Mouse (Mus musculus): ENCODE data around the gene Igf1r. TPM values are rescaled to one million over a fixed set of nuclear protein-coding genes. Genes with fewer than 3 reads are reported as not detected.

The Igf1r gene
- polyA plus RNA-seq, 1 experiment from 2014 or later: 15.9 TPM

DNA sequence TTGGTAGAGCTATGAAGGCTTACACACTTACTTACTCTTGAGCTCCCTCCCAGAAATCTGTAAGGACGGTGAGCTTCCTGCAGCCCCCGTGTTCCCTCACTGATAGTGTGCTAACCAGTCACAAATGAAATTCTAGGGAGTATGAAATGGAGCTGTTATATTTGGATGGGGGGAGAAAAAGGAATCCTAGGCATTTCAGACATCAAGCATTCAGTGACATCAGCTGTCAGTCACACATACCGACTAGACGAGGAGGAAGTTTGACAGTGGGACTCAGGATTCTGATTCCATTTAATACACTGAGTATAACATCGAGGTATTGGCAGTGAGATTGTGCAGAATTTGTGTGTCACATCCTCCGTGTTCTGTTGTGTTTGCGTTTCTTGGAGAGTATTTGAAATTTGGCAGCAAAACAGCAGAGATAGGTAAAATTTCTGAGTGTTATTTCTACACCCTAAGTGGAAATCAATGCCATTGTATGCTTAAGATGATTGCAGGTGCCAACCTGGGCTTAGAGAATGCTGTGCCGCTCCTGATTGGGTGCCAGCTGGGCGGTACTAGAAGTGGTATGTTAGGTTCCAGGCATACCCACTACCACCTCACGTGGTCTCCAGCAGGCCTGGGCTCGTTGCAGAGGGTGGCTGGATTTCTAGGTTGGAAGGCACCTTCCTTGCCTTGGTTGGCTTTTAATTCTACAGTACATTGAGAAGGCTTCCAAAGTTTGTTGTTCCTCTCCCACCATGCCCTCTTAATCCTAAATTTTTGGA is 187.6 kb downstream of the Igf1r start:
- Histone ChIP-seq H3K27ac (ENCODE audit: low read length) (no peak overlapping the region), H3K9me3 (ENCODE audit: low read length) (no peaks in the 10 kb centered on the region)
- 56% methylated on average over 11 of the region's 11 CpGs for WGBS

DNA sequence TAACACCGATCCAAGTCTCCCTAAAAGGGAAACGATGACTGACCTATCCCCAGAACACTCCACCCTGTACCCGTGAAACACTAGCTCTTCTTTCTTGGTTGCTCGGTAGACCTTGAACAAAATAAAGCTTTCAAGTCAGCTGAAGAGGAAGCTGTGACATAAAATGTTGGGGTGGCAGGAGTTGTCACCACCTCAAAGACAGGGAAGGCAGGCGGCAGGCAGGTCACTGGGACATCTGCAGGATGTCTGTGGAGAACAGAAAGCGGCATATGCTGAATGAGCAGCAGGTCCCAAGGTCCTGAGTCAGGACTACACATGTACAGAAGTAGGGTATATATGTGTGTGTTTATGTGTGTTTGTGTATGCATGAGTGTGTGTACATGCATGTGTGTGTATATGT is 191.6 kb downstream of the Igf1r start:
- 62% methylated on average over 6 of the region's 6 CpGs for WGBS
- no peak for TF ChIP-seq CTCF (IDR thresholded peaks at IDR 0.05)
- no peak for TF ChIP-seq EP300 (IDR thresholded peaks at IDR 0.05)
- no peak overlapping the region for H3K4me2 ChIP-seq (replicated peaks; ENCODE audit: low read depth, low read length)
- no peak for ATAC-seq
- peaks cover 17% of the 10 kb centered on the region; the same call in 1 of the 2 replicates for H3K4me1 ChIP-seq (ENCODE audit: insufficient read depth, low read depth, low read length)
- no peak overlapping the region for H3K9ac ChIP-seq (replicated peaks; ENCODE audit: low read depth)
- H3K27me3 ChIP-seq (replicated peaks; ENCODE audit: insufficient read depth, low read length): no peaks in the 10 kb centered on the region
- no peak overlapping the region for H3K27ac ChIP-seq (ENCODE audit: low read length)
- no peaks in the 10 kb centered on the region for H3K9me3 ChIP-seq (ENCODE audit: low read length)
- no peak overlapping the region for H3K4me3 ChIP-seq (ENCODE audit: low read depth, low read length)
- no peaks in the 10 kb centered on the region for H3K36me3 ChIP-seq (ENCODE audit: insufficient read depth, low read length)
- no peak for DNase-seq (ENCODE audit: low spot score)

More for the DNA sequence above, 187.6 kb downstream of the Igf1r start:
- peaks cover 18% of the 10 kb centered on the region; the same call in 1 of the 2 replicates for H3K4me1 ChIP-seq (ENCODE audit: insufficient read depth, low read depth, low read length)
- H3K4me3 ChIP-seq (ENCODE audit: low read depth, low read length): no peak overlapping the region
- H3K9ac ChIP-seq (replicated peaks; ENCODE audit: low read depth): no peak overlapping the region
- no peaks in the 10 kb centered on the region for H3K27me3 ChIP-seq (replicated peaks; ENCODE audit: insufficient read depth, low read length)
- H3K36me3 ChIP-seq (ENCODE audit: insufficient read depth, low read length): no peaks in the 10 kb centered on the region
- H3K4me2 ChIP-seq (replicated peaks; ENCODE audit: low read depth, low read length): no peak overlapping the region
- DNase-seq (ENCODE audit: low spot score): no peak
- TF ChIP-seq EP300 (IDR thresholded peaks at IDR 0.05) (no peak), CTCF (IDR thresholded peaks at IDR 0.05) (no peak)
- ATAC-seq: no peak

DNA sequence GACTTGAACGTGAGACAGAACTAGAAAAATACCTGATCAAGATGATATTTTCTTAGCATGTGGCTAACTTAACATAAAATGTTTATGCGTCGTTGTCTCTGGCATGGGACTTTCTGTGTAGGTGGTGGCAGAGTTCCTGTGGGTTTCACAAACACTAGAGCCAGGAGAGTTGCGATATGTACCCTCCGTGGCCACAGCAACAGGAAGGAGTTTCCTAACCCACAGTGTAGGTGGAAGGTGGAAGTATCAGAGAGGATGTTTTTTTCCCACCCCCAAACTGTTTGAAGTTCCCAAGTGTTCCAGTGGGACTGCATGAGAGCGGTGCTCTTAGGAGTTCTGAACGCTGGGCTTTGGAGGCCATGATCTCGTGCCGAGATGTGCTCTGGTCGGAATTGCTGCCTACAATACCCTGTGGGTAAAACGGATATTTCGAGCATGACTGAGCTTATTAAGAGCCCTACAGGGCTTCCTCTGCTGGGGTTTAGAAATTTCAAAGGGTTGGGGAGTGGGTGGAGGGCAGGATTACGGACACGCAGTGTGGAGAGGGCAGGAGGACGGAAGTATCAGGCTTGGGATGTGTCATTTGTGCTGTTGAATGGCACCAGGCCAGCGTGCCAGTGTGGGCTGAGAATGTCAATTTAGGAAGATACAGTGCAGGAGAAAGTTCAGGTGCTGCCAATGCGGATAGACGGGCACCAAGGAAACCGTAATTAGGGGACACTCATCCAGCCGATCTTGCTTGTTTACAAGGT is 195.8 kb downstream of the Igf1r start:
- ATAC-seq: peak; percentile 46
- no peak overlapping the region for H3K4me3 ChIP-seq (ENCODE audit: low read depth, low read length)
- H3K9ac ChIP-seq (replicated peaks; ENCODE audit: low read depth): no peak overlapping the region
- DNase-seq (ENCODE audit: low spot score): peak; percentile 53
- peak overlapping the region; percentile 2; the same call in 1 of the 2 replicates for H3K4me2 ChIP-seq (replicated peaks; ENCODE audit: low read depth, low read length)
- 0 out of 2 replicates have a peak overlapping the region, but pooled peaks have one; percentile 15 for H3K27ac ChIP-seq (ENCODE audit: low read length)
- TF ChIP-seq EP300 (IDR thresholded peaks at IDR 0.05): no peak; the same call in 1 of the 2 replicates
- no peak for TF ChIP-seq CTCF (IDR thresholded peaks at IDR 0.05)
- no peaks in the 10 kb centered on the region for H3K9me3 ChIP-seq (ENCODE audit: low read length)
- WGBS: 54% methylated on average over 20 of the region's 20 CpGs
- H3K27me3 ChIP-seq (replicated peaks; ENCODE audit: insufficient read depth, low read length): no peaks in the 10 kb centered on the region
- H3K36me3 ChIP-seq (ENCODE audit: insufficient read depth, low read length): no peaks in the 10 kb centered on the region
- H3K4me1 ChIP-seq (ENCODE audit: insufficient read depth, low read depth, low read length): peaks cover 10% of the 10 kb centered on the region; the same call in 1 of the 2 replicates

DNA sequence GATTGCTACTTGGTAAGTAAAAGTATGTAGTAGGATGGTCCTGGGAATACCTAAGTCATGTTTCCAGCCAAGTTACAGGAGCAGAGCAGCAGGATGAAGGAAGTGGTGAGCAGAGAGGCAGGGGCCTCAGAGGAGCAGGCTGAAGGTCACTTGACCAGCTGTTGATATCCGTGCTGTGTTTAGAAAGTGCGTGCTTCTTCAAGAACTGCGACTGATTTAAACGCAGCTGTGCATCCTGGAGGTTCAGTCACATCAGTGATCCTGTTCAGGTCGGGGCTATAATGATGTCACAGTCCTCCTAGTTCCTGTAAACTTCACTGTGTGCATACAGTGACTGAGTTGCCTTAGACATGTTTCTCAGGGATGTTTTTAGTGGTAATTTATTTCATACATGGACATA is 199.3 kb downstream of the Igf1r start:
- Histone ChIP-seq H3K4me3 (ENCODE audit: low read depth, low read length) (no peak overlapping the region), H3K9ac (replicated peaks; ENCODE audit: low read depth) (no peak overlapping the region), H3K27me3 (replicated peaks; ENCODE audit: insufficient read depth, low read length) (no peaks in the 10 kb centered on the region), H3K36me3 (ENCODE audit: insufficient read depth, low read length) (no peaks in the 10 kb centered on the region), H3K4me2 (replicated peaks; ENCODE audit: low read depth, low read length) (no peak overlapping the region), H3K9me3 (ENCODE audit: low read length) (no peaks in the 10 kb centered on the region), H3K4me1 (ENCODE audit: insufficient read depth, low read depth, low read length) (peaks cover 4% of the 10 kb centered on the region; the same call in 1 of the 2 replicates), H3K27ac (ENCODE audit: low read length) (no peak overlapping the region)
- DNase-seq (ENCODE audit: low spot score) (no peak), ATAC-seq (no peak)
- WGBS: 21% methylated on average over 5 of the region's 5 CpGs
- TF ChIP-seq EP300 (IDR thresholded peaks at IDR 0.05): no peak
- no peak for TF ChIP-seq CTCF (IDR thresholded peaks at IDR 0.05)

DNA sequence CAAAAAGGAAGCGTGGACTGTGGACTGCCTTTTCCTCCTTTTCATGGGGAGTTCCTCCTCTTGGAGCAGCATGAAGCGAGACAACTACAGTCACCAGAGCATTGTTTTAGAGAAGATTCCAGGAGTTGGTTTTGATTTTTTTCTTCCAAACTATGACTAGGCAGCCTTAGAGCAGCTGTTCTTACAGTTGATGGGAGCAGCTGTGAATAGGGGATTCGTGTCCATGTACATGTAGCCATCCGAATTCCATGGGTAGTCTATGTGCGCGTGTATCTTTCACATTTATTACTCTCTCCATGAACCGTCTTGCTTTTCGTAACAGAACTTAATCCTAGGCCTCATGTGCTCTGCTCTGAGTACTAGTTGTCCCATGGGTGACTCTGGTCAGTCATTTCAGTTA is 199.8 kb downstream of the Igf1r start:
- no peak overlapping the region for H3K4me2 ChIP-seq (replicated peaks; ENCODE audit: low read depth, low read length)
- DNase-seq (ENCODE audit: low spot score) (no peak), ATAC-seq (no peak)
- H3K27ac ChIP-seq (ENCODE audit: low read length): no peak overlapping the region
- no peak overlapping the region for H3K9ac ChIP-seq (replicated peaks; ENCODE audit: low read depth)
- no peak for TF ChIP-seq EP300 (IDR thresholded peaks at IDR 0.05)
- TF ChIP-seq CTCF (IDR thresholded peaks at IDR 0.05): no peak
- H3K4me1 ChIP-seq (ENCODE audit: insufficient read depth, low read depth, low read length): peaks cover 4% of the 10 kb centered on the region; the same call in 1 of the 2 replicates
- H3K9me3 ChIP-seq (ENCODE audit: low read length): no peaks in the 10 kb centered on the region
- no peaks in the 10 kb centered on the region for H3K36me3 ChIP-seq (ENCODE audit: insufficient read depth, low read length)
- H3K27me3 ChIP-seq (replicated peaks; ENCODE audit: insufficient read depth, low read length): no peaks in the 10 kb centered on the region
- 81% methylated on average over 8 of the region's 8 CpGs for WGBS
- no peak overlapping the region for H3K4me3 ChIP-seq (ENCODE audit: low read depth, low read length)

DNA sequence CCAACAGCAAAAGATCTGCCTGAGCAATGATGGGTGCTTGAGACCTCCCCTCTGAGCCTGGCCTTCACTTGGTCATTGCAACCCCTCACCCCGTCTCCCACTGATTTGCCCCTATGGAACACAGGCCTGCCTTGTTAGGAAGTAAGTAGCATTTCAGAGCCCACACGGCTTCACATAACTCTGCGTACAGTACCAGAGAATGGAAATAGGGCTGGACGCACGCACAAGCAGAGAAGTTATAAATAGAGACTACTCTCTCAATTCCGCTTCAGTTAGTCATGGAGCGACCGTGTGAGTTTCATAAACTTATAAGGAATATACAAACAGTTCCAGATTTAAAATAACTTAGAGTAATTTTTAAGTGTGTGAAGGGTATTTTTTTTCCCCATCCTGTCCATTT is 200.6 kb downstream of the Igf1r start:
- no peak for TF ChIP-seq EP300 (IDR thresholded peaks at IDR 0.05)
- no peak for TF ChIP-seq CTCF (IDR thresholded peaks at IDR 0.05)
- peaks cover 4% of the 10 kb centered on the region; the same call in 1 of the 2 replicates for H3K4me1 ChIP-seq (ENCODE audit: insufficient read depth, low read depth, low read length)
- 0 out of 2 replicates have a peak overlapping the region, but pooled peaks have one; percentile 17 for H3K27ac ChIP-seq (ENCODE audit: low read length)
- H3K4me3 ChIP-seq (ENCODE audit: low read depth, low read length): no peak overlapping the region
- 60% methylated on average over 8 of the region's 8 CpGs for WGBS
- no peaks in the 10 kb centered on the region for H3K27me3 ChIP-seq (replicated peaks; ENCODE audit: insufficient read depth, low read length)
- H3K9me3 ChIP-seq (ENCODE audit: low read length): no peaks in the 10 kb centered on the region
- H3K9ac ChIP-seq (replicated peaks; ENCODE audit: low read depth): no peak overlapping the region
- DNase-seq (ENCODE audit: low spot score) (peak; percentile 49), ATAC-seq (peak; percentile 56)
- H3K4me2 ChIP-seq (replicated peaks; ENCODE audit: low read depth, low read length): no peak overlapping the region
- H3K36me3 ChIP-seq (ENCODE audit: insufficient read depth, low read length): no peaks in the 10 kb centered on the region
